Mouse (Mus musculus) heart, embryonic 12.5 days (tissue): ENCODE measurements at regions not wholly inside any gene's neighbourhood (a gene's known extent, or its start where the extent isn't known, plus 50 kb on each side); places are given as distances from the start of the nearest gene placed in this dataset.

Experiments used
- ATAC-seq: fragments of 200-750 bp; cut with Nextera tagmentation; 2 replicates; pipeline ENCODE4 v1.8.0; 2017; ENCODE audit warnings: moderate TSS enrichment, moderate library complexity; ENCODE audit not compliant: insufficient number of reproducible peaks, low FRiP score
- H3K27ac ChIP-seq: fragments of 300-500 bp; sonication (generic); 2 replicates; pipeline ENCODE4 v1.5.1; 2016; ENCODE audit warnings: mild to moderate bottlenecking, moderate library complexity; ENCODE audit not compliant: poor library complexity, severe bottlenecking
- H3K27me3 ChIP-seq: fragments of 300-500 bp; sonication (generic); replicated peaks from 2 replicates; pipeline ENCODE4 v1.6.1; 2016; ENCODE audit warnings: mild to moderate bottlenecking, moderate library complexity
- H3K36me3 ChIP-seq: fragments of 300-500 bp; sonication (generic); 2 replicates; pipeline ENCODE4 v1.6.1; 2016; ENCODE audit warnings: mild to moderate bottlenecking, moderate library complexity
- H3K4me1 ChIP-seq: fragments of 300-500 bp; sonication (generic); replicated peaks from 2 replicates; pipeline ENCODE4 v1.6.1; 2016; ENCODE audit warnings: mild to moderate bottlenecking
- H3K4me2 ChIP-seq: fragments of 300-500 bp; sonication (generic); 2 replicates; pipeline ENCODE4 v1.6.1; 2016; ENCODE audit warnings: mild to moderate bottlenecking, moderate library complexity
- H3K4me3 ChIP-seq: fragments of 300-500 bp; sonication (generic); 2 replicates; pipeline ENCODE4 v1.5.1; 2016; ENCODE audit warnings: mild to moderate bottlenecking
- H3K9ac ChIP-seq: fragments of 300-500 bp; sonication (generic); 2 replicates; pipeline ENCODE4 v1.6.1; 2016; ENCODE audit warnings: mild to moderate bottlenecking, moderate library complexity
- H3K9me3 ChIP-seq: fragments of 300-500 bp; sonication (generic); replicated peaks from 2 replicates; pipeline ENCODE4 v1.6.1; 2016; ENCODE audit warnings: mild to moderate bottlenecking, moderate library complexity
- WGBS: fragments of 180-500 bp; shearing (Covaris S2); methylation state at CpG from one replicate; pipeline ENCODE4 v1.1.7; 2016; 5-methylcytosine and 5-hydroxymethylcytosine counted together

DNA sequence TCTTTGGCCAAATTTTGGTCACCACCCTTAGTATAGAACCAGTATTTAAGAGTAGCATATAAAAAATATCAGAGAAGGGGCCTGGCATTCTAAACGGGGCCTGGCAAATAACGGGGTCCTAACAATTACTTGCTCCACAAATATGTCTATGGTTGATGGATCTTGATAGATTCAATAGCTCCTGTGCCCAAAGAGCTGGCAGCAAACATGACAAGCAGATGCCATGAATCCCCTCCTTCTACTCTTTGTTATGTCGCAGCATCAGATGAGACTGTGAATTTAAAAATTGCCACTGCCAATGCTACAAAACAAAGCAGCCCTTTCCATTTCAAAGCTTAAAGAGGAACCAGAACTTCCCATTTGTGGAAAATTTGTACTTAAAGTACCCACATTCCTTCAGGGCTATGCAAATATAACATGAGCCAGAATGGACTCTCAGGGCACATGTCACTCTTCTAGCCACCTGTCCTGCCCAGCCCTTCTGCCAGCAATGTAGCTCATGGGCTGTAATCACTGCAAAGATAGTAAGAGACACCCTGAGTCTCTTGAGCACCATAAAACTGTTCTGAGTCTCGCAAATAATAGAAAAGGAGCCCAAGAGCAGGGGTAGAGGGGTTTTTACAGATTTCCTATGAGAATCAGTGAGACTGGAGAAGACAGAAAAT, 342.4 kb upstream of the Kirrel3 start:
- Histone ChIP-seq H3K27ac (no peak overlapping the region), H3K4me1 (no peaks in the 10 kb centered on the region), H3K9me3 (no peaks in the 10 kb centered on the region), H3K9ac (no peak overlapping the region), H3K36me3 (no peaks in the 10 kb centered on the region), H3K4me2 (no peak overlapping the region), H3K27me3 (no peaks in the 10 kb centered on the region), H3K4me3 (no peak overlapping the region)
- WGBS, result 74% methylated on average over 4 of the region's 4 CpGs
- ATAC-seq, result no peak

DNA sequence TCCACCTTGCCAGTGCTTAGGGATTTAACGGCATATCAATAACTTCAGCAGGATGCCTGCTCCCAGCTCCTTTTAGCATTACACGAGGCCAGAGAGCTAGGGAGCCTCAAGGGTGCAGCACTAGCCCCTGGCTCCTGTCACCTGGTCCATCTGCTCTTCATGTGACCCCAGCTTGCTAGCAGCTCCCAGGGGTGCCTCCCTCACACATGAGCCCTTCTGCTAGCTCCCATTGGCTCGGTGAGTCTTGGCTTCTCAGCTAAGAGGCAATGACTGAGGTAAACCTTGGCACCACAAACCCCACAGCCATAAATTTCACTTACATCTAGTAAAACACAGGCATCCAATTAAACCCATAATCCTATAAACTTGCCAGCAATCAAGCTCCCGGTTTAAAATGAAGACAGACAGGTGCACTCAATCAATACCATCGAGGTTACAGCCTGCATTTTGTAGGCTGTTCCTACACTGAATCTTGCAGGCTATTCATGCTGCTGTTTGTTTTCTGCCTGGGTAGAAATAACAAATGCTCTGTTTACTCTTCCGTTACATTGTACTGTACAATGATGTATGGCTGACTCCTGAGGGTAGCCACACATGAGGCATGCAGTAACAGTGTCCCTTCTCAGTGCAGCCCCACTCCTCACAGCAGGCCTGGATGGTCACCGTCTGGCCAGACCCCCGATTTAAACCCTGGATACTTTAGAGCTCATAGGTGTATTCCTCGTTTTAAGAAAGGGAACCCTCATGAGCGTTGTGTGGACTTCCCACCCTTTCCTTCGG, 330.3 kb upstream of the Kirrel3 start:
- Histone ChIP-seq H3K4me1 (no peaks in the 10 kb centered on the region), H3K27ac (no peak overlapping the region), H3K27me3 (no peaks in the 10 kb centered on the region), H3K9ac (no peak overlapping the region), H3K36me3 (no peaks in the 10 kb centered on the region), H3K4me3 (no peak overlapping the region), H3K4me2 (no peak overlapping the region), H3K9me3 (no peaks in the 10 kb centered on the region)
- WGBS, result 56% methylated on average over 11 of the region's 11 CpGs
- ATAC-seq, result no peak

DNA sequence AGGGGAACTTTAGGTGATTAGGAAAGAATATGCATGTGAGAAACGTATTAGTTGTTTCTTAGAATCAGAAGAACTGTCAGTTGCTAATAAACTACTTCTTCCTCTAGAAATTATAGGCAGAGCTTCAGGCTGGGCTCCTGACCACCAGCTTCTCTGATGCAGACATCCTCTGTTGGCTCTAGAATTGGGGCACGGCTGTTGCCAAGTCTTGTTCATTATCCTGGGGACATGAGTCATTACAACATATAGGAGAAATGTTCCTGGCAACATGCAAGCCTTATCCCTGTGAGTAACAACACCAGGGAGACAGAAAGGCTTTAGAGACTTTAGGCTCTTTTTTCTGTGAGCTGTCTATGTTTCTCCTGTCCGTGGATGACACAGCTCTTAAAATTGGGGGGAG, 329.1 kb upstream of the Kirrel3 start:
- ATAC-seq, result no peak
- H3K27me3 ChIP-seq, result no peaks in the 10 kb centered on the region
- no peak overlapping the region for H3K9ac ChIP-seq
- H3K4me3 ChIP-seq, result no peak overlapping the region
- H3K36me3 ChIP-seq, result no peaks in the 10 kb centered on the region
- H3K4me2 ChIP-seq, result no peak overlapping the region
- no peaks in the 10 kb centered on the region for H3K9me3 ChIP-seq
- no peaks in the 10 kb centered on the region for H3K4me1 ChIP-seq
- WGBS, result 45% methylated on average over 3 of the region's 3 CpGs
- H3K27ac ChIP-seq, result no peak overlapping the region

DNA sequence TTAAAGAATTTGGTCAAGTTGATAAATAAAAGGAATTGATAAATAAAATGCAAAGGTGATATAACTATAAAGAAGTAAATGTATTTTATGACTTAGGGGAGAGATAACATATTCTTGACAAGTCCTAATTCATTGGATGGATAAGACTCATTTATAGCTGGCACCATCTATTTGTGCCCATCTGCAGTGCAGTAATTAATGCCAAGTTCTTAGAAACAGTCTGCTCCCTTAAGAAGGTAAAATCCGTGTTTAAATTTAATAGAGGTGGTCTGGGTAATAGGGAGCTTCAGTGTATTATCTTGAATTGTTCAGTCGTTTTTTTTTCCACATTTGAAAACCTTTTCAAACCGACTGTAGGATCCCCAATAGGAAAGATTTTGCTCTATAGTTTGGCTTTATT, 324.6 kb upstream of the Kirrel3 start:
- no peaks in the 10 kb centered on the region for H3K27me3 ChIP-seq
- no peak for ATAC-seq
- no peak overlapping the region for H3K4me3 ChIP-seq
- no peak overlapping the region for H3K27ac ChIP-seq
- H3K4me1 ChIP-seq, result no peaks in the 10 kb centered on the region
- H3K4me2 ChIP-seq, result no peak overlapping the region
- no peaks in the 10 kb centered on the region for H3K9me3 ChIP-seq
- 52% methylated on average over 3 of the region's 3 CpGs for WGBS
- H3K9ac ChIP-seq, result no peak overlapping the region
- no peaks in the 10 kb centered on the region for H3K36me3 ChIP-seq

DNA sequence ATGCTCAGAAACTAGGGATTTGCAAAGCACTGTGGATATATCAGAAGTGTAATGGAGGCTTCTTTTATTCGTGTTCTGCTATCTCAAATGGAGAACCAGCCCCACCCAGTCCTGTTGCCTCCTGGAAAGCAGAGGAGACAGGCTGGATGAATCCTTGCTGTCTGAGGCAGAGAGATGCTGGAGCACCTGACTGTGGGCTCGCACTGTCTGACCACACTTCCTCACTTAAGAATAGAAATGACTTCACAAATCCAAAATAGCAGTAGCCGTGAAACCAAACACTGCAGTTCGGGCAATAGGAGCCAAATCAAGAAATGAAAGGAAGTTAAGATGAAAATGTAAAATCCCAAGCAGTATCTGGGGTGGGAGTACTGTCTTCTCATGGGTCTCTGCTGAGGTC, 299.4 kb upstream of the Kirrel3 start:
- no peak overlapping the region for H3K4me2 ChIP-seq
- no peak overlapping the region for H3K27ac ChIP-seq
- H3K4me1 ChIP-seq, result no peaks in the 10 kb centered on the region
- 59% methylated on average over 4 of the region's 4 CpGs for WGBS
- no peaks in the 10 kb centered on the region for H3K9me3 ChIP-seq
- no peak overlapping the region for H3K4me3 ChIP-seq
- H3K9ac ChIP-seq, result no peak overlapping the region
- H3K27me3 ChIP-seq, result no peaks in the 10 kb centered on the region
- H3K36me3 ChIP-seq, result no peaks in the 10 kb centered on the region
- ATAC-seq, result no peak

DNA sequence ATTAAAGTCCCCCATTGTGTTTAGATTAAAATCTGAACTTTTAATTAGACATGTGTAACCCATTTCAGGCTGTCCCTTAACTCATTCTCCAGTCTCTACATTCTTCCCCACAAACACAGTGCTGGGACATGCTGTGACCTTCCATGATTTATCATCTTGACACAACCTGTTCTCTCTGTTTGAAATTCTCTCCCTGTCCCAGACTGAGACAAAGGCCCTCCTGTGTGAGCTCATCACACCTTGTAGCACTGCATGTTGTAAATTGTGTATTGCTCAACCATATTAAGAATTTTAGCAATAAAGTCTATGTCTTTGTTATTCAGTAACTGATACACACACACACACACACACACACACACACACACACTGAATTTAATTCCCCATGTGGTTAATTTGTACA, 293.2 kb upstream of the Kirrel3 start:
- H3K9ac ChIP-seq, result no peak overlapping the region
- H3K4me1 ChIP-seq, result no peaks in the 10 kb centered on the region
- H3K27ac ChIP-seq, result no peak overlapping the region
- H3K4me2 ChIP-seq, result no peak overlapping the region
- H3K27me3 ChIP-seq, result no peaks in the 10 kb centered on the region
- H3K36me3 ChIP-seq, result no peaks in the 10 kb centered on the region
- H3K9me3 ChIP-seq, result no peaks in the 10 kb centered on the region
- H3K4me3 ChIP-seq, result no peak overlapping the region
- ATAC-seq, result no peak

DNA sequence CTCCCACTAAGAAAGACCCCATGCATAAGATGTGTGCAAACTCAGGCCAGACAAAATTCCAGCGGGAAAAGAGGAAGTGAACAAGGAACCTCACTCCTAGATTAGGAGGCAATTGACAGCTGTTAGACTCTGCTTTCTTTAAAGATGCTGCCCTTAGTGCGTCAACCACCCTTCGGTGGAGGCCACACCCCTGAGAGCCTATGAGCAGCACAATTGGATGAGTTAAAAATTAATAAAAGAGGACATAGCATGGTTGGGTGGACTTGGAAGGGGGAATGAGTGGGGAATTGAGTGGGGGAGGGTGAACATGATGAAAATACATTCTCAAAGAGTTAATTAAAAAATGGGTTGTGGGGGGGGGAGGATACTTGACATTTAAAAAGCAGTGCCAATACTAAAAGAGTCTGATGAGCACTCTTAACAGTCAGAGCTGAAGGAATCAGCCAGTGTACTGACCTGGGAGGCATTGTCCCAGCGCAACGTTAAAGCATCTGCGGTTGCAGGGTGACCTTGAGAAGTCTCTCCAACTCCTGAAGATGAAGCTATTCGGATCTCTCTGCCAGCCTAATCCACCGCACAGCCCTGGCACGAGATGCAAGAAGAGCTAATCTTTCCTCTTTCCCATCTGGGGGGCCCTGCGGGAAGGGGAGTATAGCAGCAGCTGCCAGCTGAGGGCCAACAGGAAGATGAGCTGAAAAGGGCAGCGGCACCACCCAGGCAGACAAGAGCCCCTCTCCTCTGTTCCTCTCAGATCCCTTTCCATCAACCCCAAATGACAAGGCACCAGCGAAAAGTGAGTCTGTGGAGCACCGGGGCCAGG, 283.4 kb upstream of the Kirrel3 start:
- Histone ChIP-seq H3K9me3 (no peaks in the 10 kb centered on the region), H3K36me3 (no peaks in the 10 kb centered on the region), H3K27me3 (no peaks in the 10 kb centered on the region), H3K9ac (no peak overlapping the region), H3K4me2 (no peak overlapping the region; the same call in 1 of the 2 replicates), H3K27ac (no peak overlapping the region), H3K4me3 (no peak overlapping the region), H3K4me1 (0 out of 2 replicates have a peak, but pooled peaks cover 12% of the 10 kb centered on the region)
- 50% methylated on average over 13 of the region's 13 CpGs for WGBS
- ATAC-seq, result no peak

DNA sequence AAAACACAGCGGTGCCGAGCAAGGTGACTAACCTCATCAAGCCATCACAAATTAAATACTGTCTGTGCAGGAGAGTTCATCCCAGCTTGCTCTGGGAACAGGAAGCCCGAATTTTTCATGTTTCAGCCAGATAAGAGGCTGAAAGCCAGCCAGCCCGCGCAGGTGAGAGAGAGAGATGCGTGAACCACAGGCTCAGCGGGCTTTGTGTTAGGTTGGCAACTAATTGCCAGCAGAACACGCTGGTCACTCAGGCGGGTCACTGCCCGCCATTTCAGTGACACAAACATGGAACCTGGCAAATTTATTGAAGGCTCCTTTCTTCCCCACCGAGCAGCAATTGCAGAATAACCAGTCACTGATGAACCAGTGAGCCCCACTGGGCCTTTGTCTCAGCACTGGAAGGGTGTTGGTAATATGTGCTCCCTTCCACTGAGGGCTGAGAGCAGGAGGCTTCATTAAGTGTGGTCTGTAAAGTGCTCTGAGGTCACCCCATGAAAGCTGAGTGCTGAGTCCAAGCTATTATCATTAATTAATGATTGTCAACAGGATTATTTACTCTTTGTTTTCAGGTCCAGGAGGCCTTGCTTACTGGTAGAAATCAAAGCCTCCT, 282.6 kb upstream of the Kirrel3 start:
- no peak overlapping the region for H3K4me3 ChIP-seq
- WGBS, result 47% methylated on average over 11 of the region's 11 CpGs
- H3K27me3 ChIP-seq, result no peaks in the 10 kb centered on the region
- no peak for ATAC-seq
- H3K4me1 ChIP-seq, result 0 out of 2 replicates have a peak, but pooled peaks cover 12% of the 10 kb centered on the region
- H3K27ac ChIP-seq, result no peak overlapping the region
- no peak overlapping the region for H3K9ac ChIP-seq
- H3K9me3 ChIP-seq, result no peaks in the 10 kb centered on the region
- H3K4me2 ChIP-seq, result no peak overlapping the region
- H3K36me3 ChIP-seq, result no peaks in the 10 kb centered on the region

DNA sequence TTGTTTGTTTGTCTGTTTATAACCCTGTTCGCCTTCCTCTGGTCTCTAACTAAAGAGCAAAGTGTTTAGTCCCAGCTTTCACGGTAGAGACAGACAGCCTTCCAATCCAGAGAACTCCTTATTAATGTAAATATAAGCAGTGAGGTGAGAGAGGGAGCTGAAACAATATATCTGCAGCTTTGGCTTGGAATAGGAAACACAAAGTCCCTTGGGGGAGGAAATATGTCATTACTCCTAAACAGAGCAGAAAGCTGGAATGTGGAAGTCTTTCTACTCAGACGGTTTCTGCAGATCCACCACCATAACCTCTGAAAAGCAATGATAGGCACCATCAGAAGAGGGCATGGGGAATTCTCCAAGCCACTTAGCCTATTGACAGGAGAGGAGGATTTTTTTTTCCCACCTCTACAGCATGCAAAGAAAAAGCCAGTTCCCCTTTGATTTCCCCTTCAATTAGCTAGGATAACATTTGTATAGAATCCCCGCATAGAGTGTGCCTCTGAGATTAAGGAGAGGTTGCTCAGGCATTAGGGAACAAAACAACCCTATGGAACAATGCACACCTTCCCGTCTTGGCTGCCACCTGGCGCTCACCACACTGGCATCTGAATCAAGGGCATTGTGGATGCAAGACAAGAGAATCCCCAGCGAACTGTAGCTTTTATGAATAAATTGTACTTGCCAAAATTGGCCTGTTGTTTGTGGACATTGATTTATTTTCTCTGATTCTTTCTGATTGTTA, 281.9 kb upstream of the Kirrel3 start:
- 0 out of 2 replicates have a peak, but pooled peaks cover 12% of the 10 kb centered on the region for H3K4me1 ChIP-seq
- no peak overlapping the region for H3K27ac ChIP-seq
- no peaks in the 10 kb centered on the region for H3K36me3 ChIP-seq
- H3K4me3 ChIP-seq, result no peak overlapping the region
- no peak overlapping the region for H3K4me2 ChIP-seq
- no peak overlapping the region for H3K9ac ChIP-seq
- no peaks in the 10 kb centered on the region for H3K9me3 ChIP-seq
- WGBS, result 45% methylated on average over 7 of the region's 7 CpGs
- no peaks in the 10 kb centered on the region for H3K27me3 ChIP-seq
- no peak for ATAC-seq

DNA sequence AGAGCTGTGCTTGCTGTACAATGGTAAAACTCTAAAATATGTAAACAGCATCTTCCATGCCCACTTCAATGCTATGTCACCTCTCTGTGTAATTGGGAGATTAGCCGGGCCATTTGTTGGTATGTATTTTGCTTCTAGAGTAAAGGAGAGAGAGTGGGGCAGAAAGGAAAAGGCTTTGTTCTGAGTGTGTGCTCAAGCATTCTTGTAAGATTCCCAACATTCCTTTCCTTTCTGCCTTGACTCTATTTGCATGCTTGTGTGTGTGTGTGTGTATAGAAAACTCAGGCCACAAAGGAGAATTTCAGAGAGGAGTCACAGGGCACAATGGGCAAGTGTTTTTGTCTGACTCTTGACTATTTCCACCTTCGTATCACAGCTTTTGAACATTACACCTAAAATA, 281.2 kb upstream of the Kirrel3 start:
- H3K4me1 ChIP-seq, result 0 out of 2 replicates have a peak, but pooled peaks cover 12% of the 10 kb centered on the region
- no peaks in the 10 kb centered on the region for H3K36me3 ChIP-seq
- ATAC-seq, result no peak
- H3K4me2 ChIP-seq, result no peak overlapping the region
- no peaks in the 10 kb centered on the region for H3K9me3 ChIP-seq
- H3K9ac ChIP-seq, result no peak overlapping the region
- 48% methylated on average over 2 of the region's 2 CpGs for WGBS
- H3K4me3 ChIP-seq, result no peak overlapping the region
- no peaks in the 10 kb centered on the region for H3K27me3 ChIP-seq
- no peak overlapping the region for H3K27ac ChIP-seq
